Mouse (Mus musculus) left cerebral cortex, adult 9 months (tissue): ENCODE data around the gene Akap14.

Experiments
- DNase-seq, 2 experiments: peaks; one replicate each; pipeline ENCODE4 v3.0.0; 2022; ENCODE audit warnings: low spot score in 2 of 2

The Akap14 gene

DNA sequence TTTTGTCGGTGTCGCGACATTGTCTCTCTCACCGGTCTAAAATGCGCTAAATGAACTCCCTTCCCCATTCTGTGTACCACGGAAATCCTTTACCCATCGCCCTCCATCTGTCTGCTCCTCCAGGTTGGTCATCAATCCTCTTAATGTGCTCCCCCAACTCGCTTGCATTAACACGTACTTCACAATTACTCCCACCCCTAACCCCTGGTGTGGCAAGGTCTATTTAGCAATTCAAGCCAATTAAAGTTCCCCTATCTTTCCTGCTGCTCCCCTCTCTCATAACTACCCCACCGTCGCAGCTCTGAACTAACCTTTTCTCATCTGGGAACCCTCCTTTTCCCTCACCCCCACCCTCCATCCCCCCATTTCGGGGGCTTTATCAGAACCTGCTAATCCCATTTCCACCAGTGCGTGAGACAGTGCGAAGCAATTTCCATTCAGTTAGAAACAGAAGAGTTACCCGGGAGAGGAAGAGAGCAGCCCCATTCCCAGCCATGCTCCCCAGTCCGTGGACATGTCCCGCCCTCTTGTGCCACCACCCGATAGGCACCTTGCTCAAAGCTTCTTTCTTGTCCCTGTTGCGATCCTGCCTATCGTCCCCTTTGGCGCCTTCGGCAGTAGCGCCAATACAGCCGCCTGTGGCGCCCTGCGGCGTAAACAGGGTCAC lies 59.0 kb downstream of the Akap14 start:
- DNase-seq: no peak

GRCm38 (mm10) chrX:37103826-37104225 lies 64.8 kb downstream of the Akap14 start:
- DNase-seq: no peak
